Mouse (Mus musculus): ENCODE data around the gene Basp1. TPM values are rescaled to one million over a fixed set of nuclear protein-coding genes. Genes with fewer than 3 reads are reported as not detected.

Basp1 gene
- polyA plus RNA-seq, 1 experiment from 2014 or later: 41.9 TPM

DNA sequence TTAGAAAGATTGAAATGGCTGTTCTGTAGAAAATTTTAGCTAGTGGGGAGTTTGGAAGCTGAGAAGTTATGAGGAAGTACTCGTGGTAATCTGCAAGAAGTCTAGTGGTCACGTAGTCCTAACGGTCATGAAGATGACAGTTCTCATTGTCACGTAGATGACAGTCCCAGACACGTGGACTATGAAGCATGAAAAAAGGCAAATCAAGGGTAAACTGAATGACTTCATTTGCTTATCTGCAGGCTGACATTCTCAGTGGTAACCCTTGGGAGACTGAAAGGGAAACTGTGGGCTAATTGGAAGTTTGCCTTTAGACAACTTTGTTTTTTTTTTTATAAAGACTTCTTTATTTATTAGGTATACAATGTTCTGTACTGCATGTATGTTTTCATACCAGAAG is 58.2 kb downstream of the Basp1 start:
- H3K36me3 ChIP-seq: no peaks in the 10 kb centered on the region
- H3K4me1 ChIP-seq: peaks cover 3% of the 10 kb centered on the region
- H3K27me3 ChIP-seq: no peaks in the 10 kb centered on the region
- H3K4me2 ChIP-seq: no peak overlapping the region
- H3K9ac ChIP-seq: no peak overlapping the region
- H3K4me3 ChIP-seq: no peak overlapping the region
- 84% methylated on average over 5 of the region's 5 CpGs for WGBS
- H3K27ac ChIP-seq: no peak overlapping the region
- no peaks in the 10 kb centered on the region for H3K9me3 ChIP-seq
- no peak for ATAC-seq (ENCODE audit: insufficient number of reproducible peaks, low FRiP score, low TSS enrichment, low read depth)

DNA sequence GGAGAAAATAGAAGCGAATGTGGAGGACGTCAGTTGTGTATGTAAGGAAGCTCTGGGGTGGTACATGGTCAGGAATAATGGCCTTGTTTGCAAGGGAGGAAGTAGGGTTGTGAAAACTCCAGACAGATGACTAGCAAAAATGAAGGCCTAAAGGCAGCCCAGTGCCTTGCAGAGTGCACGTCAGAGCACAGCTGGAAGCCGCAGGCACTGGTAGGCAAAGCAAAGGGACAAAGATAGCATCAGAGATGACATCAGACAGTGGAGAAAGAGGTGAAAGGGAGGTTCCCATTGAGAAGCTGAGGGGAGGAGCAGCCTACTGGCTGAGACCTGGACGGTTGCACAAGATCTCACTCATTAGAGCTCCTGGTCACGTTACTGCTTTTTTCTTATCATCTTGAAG is 58.8 kb downstream of the Basp1 start:
- no peak for ATAC-seq (ENCODE audit: insufficient number of reproducible peaks, low FRiP score, low TSS enrichment, low read depth)
- Histone ChIP-seq H3K27ac (no peak overlapping the region), H3K9me3 (no peaks in the 10 kb centered on the region), H3K4me1 (peaks cover 3% of the 10 kb centered on the region), H3K36me3 (no peaks in the 10 kb centered on the region), H3K4me3 (no peak overlapping the region), H3K27me3 (no peaks in the 10 kb centered on the region), H3K9ac (no peak overlapping the region), H3K4me2 (no peak overlapping the region)
- WGBS: 73% methylated on average over 6 of the region's 6 CpGs

DNA sequence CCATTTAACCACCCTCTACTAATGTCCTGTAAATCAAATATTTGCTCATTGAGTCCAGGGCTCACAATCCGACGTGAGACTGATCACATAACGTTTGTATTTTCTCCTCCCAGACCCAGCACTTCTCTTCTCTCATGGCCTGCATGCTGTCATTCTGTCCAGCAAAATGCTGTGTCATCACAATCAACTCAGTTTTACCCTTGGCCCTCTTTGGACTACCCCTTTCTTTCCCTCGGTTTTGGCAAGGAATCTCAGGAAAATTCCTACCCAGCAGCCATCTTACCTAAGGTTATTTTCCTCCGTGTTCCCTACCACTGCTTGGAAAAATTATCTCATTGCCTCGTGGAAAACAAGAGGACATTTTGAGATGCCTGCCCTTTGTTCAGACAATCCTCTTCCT is 60.1 kb downstream of the Basp1 start:
- Histone ChIP-seq H3K27ac (no peak overlapping the region), H3K36me3 (no peaks in the 10 kb centered on the region), H3K4me3 (no peak overlapping the region), H3K9ac (no peak overlapping the region), H3K4me2 (no peak overlapping the region), H3K27me3 (no peaks in the 10 kb centered on the region), H3K4me1 (no peaks in the 10 kb centered on the region), H3K9me3 (no peaks in the 10 kb centered on the region)
- ATAC-seq (ENCODE audit: insufficient number of reproducible peaks, low FRiP score, low TSS enrichment, low read depth): no peak
- 78% methylated on average over 6 of the region's 6 CpGs for WGBS

DNA sequence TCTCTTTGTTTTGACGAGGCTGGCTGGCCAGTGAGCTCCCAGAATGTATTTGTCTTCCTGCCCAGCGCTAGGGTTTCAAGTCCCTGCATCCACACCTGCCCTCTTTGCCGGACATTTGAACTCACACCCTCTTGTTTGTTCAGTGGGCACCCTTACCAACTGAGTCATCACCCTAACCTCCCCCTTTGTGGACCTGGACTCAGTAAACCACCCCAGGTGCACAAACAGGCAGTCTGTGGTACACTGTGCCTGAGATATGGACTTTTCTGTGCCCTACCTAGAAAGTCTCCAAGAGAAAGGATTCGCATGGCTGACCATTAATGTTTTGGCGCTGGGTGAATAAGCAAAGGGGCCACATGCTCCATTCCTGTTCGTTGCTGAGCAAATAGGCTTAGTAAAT is 70.3 kb downstream of the Basp1 start:
- Histone ChIP-seq H3K4me3 (no peak overlapping the region), H3K4me1 (no peaks in the 10 kb centered on the region)
- no peak for ATAC-seq (ENCODE audit: insufficient number of reproducible peaks, low FRiP score, low TSS enrichment, low read depth)

DNA sequence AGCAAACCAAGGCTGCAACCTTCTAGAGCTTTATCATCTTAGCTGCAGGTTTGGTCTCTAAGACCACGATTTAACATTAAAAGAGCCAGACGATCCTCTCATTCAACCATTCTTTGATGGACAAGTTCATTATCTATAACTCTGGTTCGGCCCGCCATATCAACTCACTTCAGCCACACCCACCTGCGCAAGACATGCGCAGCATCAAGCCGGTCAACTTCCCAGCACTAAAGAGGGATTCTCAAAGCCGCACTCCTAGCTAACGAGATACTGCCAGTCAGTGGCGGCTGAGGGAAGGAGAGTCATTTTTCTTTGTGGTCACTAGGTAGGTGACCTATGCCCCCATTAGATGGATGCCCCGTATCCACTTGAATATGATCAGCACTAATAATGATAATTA is 78.3 kb downstream of the Basp1 start:
- H3K4me2 ChIP-seq: no peak overlapping the region
- H3K4me3 ChIP-seq: no peak overlapping the region
- no peaks in the 10 kb centered on the region for H3K27me3 ChIP-seq
- H3K9ac ChIP-seq: no peak overlapping the region
- H3K36me3 ChIP-seq: no peaks in the 10 kb centered on the region
- H3K9me3 ChIP-seq: no peaks in the 10 kb centered on the region
- H3K27ac ChIP-seq: no peak overlapping the region
- 89% methylated on average over 11 of the region's 11 CpGs for WGBS
- no peak for ATAC-seq (ENCODE audit: insufficient number of reproducible peaks, low FRiP score, low TSS enrichment, low read depth)
- no peaks in the 10 kb centered on the region for H3K4me1 ChIP-seq

More for the DNA sequence above, 70.3 kb downstream of the Basp1 start:
- Histone ChIP-seq H3K27ac (no peak overlapping the region), H3K27me3 (no peaks in the 10 kb centered on the region), H3K9me3 (no peaks in the 10 kb centered on the region), H3K9ac (no peak overlapping the region), H3K36me3 (no peaks in the 10 kb centered on the region), H3K4me2 (no peak overlapping the region)
- 81% methylated on average over 6 of the region's 6 CpGs for WGBS

DNA sequence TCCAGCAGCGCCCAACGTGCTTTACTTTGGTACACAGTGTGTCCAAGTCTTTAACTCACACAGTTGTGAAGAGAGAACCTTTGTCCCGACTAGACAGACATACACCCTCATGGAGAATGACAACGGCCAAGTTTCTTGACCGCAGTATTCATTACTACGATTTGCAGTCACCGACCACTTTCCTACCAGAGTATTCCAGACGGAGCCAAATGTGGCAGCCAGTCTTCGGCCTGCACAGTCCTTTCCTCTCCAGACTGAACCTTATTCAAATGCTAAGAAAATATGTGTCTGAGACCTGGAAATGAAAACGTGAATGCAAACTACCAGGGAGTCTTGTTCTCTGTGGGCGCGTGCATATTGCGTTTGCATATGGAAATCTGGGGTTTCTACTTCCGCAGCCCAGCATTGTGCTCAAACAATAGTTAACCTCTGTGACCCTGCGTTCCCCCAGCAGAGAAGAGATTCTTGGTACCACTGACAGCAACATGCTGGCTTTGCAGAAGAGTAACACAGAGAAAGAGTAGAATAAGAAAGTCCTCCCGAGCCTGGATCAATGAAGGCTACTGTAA is 81.6 kb downstream of the Basp1 start:
- Histone ChIP-seq H3K9ac (no peak overlapping the region), H3K27me3 (no peaks in the 10 kb centered on the region), H3K9me3 (no peaks in the 10 kb centered on the region), H3K4me1 (no peaks in the 10 kb centered on the region), H3K36me3 (no peaks in the 10 kb centered on the region), H3K4me3 (no peak overlapping the region), H3K27ac (no peak overlapping the region), H3K4me2 (no peak overlapping the region)
- WGBS: 71% methylated on average over 16 of the region's 16 CpGs
- ATAC-seq (ENCODE audit: insufficient number of reproducible peaks, low FRiP score, low TSS enrichment, low read depth): no peak

DNA sequence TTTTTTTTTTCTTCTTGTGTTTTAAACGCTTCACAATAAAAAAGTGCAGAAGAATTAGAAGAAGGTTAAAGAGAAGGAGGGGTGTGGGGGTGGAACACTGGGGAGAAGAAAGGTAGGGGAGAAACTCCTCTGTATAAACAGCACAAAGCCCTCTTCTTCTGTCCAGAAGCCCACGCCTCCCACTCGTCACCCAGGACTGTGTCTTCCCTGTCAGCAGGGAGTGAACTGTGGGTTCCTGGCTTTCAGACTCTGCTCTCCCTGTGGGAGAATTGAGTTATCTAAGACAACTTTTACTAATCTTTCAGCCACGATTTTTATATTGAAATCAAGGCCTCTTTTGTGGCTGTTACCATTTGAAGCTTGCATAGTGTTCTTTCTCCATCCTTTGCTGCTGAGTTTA is 82.6 kb downstream of the Basp1 start:
- no peak overlapping the region for H3K4me3 ChIP-seq
- no peak for ATAC-seq (ENCODE audit: insufficient number of reproducible peaks, low FRiP score, low TSS enrichment, low read depth)
- H3K27me3 ChIP-seq: no peaks in the 10 kb centered on the region

DNA sequence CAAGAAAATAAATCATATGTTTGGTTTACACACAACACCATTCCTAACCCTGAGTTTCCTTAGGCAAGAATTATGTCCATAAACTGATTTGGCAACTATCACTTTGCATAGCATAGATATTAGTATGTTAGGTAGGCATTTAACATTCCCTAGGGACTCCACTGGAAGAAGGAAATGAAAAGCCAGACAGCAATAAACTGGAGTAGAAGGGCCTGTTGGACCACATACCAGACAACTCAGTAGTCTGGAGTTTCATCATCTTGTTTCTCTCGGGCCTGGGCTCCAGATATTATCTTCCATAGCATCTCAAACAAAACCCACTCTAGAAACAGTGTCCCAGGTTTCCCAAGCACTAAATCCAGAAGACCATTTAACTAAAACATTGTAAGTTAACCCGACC is 91.0 kb downstream of the Basp1 start:
- no peak for ATAC-seq (ENCODE audit: insufficient number of reproducible peaks, low FRiP score, low TSS enrichment, low read depth)
- no peaks in the 10 kb centered on the region for H3K27me3 ChIP-seq
- H3K27ac ChIP-seq: no peak overlapping the region
- 49% methylated on average over 2 of the region's 2 CpGs for WGBS
- H3K9ac ChIP-seq: no peak overlapping the region
- no peak overlapping the region for H3K4me2 ChIP-seq
- no peak overlapping the region for H3K4me3 ChIP-seq
- H3K36me3 ChIP-seq: no peaks in the 10 kb centered on the region
- no peaks in the 10 kb centered on the region for H3K4me1 ChIP-seq
- H3K9me3 ChIP-seq: no peaks in the 10 kb centered on the region

More for the DNA sequence above, 82.6 kb downstream of the Basp1 start:
- Histone ChIP-seq H3K4me2 (no peak overlapping the region), H3K27ac (no peak overlapping the region), H3K4me1 (no peaks in the 10 kb centered on the region), H3K9ac (no peak overlapping the region), H3K9me3 (no peaks in the 10 kb centered on the region), H3K36me3 (no peaks in the 10 kb centered on the region)
- 75% methylated on average over 4 of the region's 4 CpGs for WGBS

DNA sequence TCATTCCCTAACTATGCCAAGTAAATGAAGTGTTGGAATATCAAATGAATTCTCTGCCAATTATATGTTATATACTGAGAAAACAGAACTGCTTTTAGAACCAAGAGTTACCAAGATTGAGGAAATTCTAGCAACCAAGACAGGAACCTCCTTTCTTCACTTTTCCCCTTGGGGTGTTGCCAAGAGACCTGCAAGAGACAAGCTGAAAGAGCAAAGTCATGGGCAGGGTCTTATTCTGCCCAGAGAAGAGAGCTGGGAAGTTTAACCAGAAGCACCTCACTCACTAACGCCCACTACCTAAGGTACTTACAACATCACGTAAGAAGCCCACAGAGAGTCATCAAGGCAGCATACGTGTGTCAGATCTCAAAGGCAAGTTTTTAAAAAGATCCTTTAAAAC is 91.5 kb downstream of the Basp1 start:
- no peaks in the 10 kb centered on the region for H3K27me3 ChIP-seq
- WGBS: 67% methylated on average over 3 of the region's 3 CpGs
- no peak overlapping the region for H3K4me3 ChIP-seq
- no peak overlapping the region for H3K9ac ChIP-seq
- no peak overlapping the region for H3K27ac ChIP-seq
- no peak overlapping the region for H3K4me2 ChIP-seq
- ATAC-seq (ENCODE audit: insufficient number of reproducible peaks, low FRiP score, low TSS enrichment, low read depth): no peak
- no peaks in the 10 kb centered on the region for H3K36me3 ChIP-seq
- no peaks in the 10 kb centered on the region for H3K4me1 ChIP-seq
- no peaks in the 10 kb centered on the region for H3K9me3 ChIP-seq

DNA sequence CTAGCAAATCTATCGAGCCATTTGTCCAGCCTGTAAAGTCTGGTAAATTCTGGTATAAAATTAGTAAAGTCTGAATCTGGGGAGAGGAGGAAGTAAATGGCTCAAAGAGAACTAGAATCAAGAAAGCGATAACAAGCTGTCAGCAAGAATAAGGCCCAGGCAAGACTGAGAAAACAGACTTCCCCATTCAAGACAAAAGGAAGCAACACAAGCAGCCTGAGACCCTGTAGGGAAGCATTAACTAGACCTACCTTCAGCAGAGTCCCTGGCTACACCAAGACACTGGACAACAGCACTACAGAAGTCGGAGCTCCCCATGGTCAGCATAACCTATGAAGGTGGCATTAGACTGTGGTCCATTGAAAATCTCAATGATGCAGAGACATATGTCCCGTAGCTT is 91.9 kb downstream of the Basp1 start:
- no peaks in the 10 kb centered on the region for H3K4me1 ChIP-seq
- no peaks in the 10 kb centered on the region for H3K27me3 ChIP-seq
- H3K36me3 ChIP-seq: no peaks in the 10 kb centered on the region
- H3K9ac ChIP-seq: no peak overlapping the region
- H3K27ac ChIP-seq: no peak overlapping the region
- no peaks in the 10 kb centered on the region for H3K9me3 ChIP-seq
- H3K4me2 ChIP-seq: no peak overlapping the region
- 77% methylated on average over 4 of the region's 4 CpGs for WGBS
- no peak for ATAC-seq (ENCODE audit: insufficient number of reproducible peaks, low FRiP score, low TSS enrichment, low read depth)
- no peak overlapping the region for H3K4me3 ChIP-seq

DNA sequence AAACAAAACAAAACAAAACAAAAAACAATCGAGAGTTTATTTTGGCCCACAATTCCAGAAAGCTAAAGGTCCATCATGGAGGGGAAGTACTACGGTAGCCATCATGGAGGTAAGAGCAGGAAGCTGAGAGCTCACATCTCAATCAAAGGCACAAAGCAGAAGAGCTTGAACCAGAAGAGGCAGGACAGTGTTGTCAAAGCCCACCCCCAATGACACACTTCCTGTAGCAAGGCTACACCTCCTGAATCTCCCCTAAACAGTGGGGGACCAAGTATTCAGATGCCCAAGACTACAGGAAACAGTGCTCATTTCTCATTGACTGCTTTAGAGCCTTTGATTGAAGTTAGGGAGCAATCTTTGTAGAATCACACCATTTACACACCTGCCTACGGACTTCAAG is 99.1 kb downstream of the Basp1 start:
- Histone ChIP-seq H3K36me3 (no peaks in the 10 kb centered on the region), H3K4me3 (no peak overlapping the region), H3K4me1 (no peaks in the 10 kb centered on the region), H3K4me2 (no peak overlapping the region), H3K9me3 (no peaks in the 10 kb centered on the region), H3K27ac (no peak overlapping the region), H3K9ac (no peak overlapping the region), H3K27me3 (no peaks in the 10 kb centered on the region)
- ATAC-seq (ENCODE audit: insufficient number of reproducible peaks, low FRiP score, low TSS enrichment, low read depth): no peak
- WGBS: 87% methylated on average over 3 of the region's 3 CpGs

Measured in limb, embryonic 15.5 days (tissue).